Mouse (Mus musculus) hindbrain, embryonic 12.5 days (tissue): Measurements from ENCODE around the gene Cops9. TPM values are rescaled to one million over a fixed set of nuclear protein-coding genes. Genes with fewer than 3 reads are reported as not detected.

Source experiments
- ATAC-seq: fragments of 200-750 bp; cut with Nextera tagmentation; 2 replicates; pipeline ENCODE4 v1.8.0; 2017; ENCODE audit warnings: moderate TSS enrichment; ENCODE audit not compliant: low FRiP score
- H3K27ac ChIP-seq: fragments of 300-500 bp; sonication (generic); 2 replicates; pipeline ENCODE4 v1.5.1; 2016; ENCODE audit warnings: mild to moderate bottlenecking
- H3K27me3 ChIP-seq: fragments of 300-500 bp; sonication (generic); 2 replicates; pipeline ENCODE4 v1.6.1; 2016; ENCODE audit warnings: mild to moderate bottlenecking
- H3K36me3 ChIP-seq: fragments of 300-500 bp; sonication (generic); 2 replicates; pipeline ENCODE4 v1.6.1; 2016; ENCODE audit warnings: mild to moderate bottlenecking
- H3K4me1 ChIP-seq: fragments of 300-500 bp; sonication (generic); 2 replicates; pipeline ENCODE4 v1.6.1; 2016
- H3K4me2 ChIP-seq: fragments of 300-500 bp; sonication (generic); replicated peaks from 2 replicates; pipeline ENCODE4 v1.6.1; 2016; ENCODE audit warnings: mild to moderate bottlenecking
- H3K4me3 ChIP-seq: fragments of 300-500 bp; sonication (generic); 2 replicates; pipeline ENCODE4 v1.5.1; 2016; ENCODE audit warnings: mild to moderate bottlenecking
- H3K9ac ChIP-seq: fragments of 300-500 bp; sonication (generic); 2 replicates; pipeline ENCODE4 v1.6.1; 2016; ENCODE audit warnings: mild to moderate bottlenecking, moderate library complexity
- H3K9me3 ChIP-seq: fragments of 300-500 bp; sonication (generic); replicated peaks from 2 replicates; pipeline ENCODE4 v1.6.1; 2016; ENCODE audit warnings: mild to moderate bottlenecking
- WGBS: fragments of 180-500 bp; shearing (Covaris S2); methylation state at CpG from one replicate; pipeline ENCODE4 v1.1.7; 2016; 5-methylcytosine and 5-hydroxymethylcytosine counted together
- polyA plus RNA-seq: library from polyadenylated mRNA; unstranded; fragments of >200 nt; fragmentation: Nextera tagmentation; extraction: Ambion mirVana; gene quantifications from 2 replicates; pipeline ENCODE4 v1.2.1, GENCODE M21; 2016

Cops9 gene
- polyA plus RNA-seq, 1 experiment from 2014 or later = 394 TPM

DNA sequence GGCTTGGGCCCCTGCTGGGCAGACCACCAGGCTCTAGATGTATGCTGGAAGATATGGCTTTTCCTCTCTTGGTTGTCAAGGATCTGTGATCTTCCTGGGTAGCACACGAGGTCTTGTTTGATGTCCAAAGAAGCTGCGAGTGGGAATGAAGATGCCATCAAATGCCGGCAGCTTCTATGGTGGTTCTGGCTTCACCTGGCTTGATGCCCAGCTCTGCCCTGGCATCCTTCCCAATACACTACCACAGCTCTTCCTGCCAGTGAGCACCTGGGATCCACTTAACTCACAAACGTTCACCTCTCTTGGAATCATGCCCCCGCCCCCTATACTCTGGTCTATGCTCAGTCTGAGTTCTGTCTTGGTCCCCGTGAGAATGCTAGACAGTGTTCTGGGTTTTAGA lies 25.3 kb upstream of the Cops9 start:
- Histone ChIP-seq H3K9ac (no peak overlapping the region), H3K4me1 (no peaks in the 10 kb centered on the region), H3K36me3 (no peaks in the 10 kb centered on the region), H3K4me2 (no peak overlapping the region), H3K27me3 (peaks cover 8% of the 10 kb centered on the region), H3K4me3 (no peak overlapping the region), H3K9me3 (no peaks in the 10 kb centered on the region), H3K27ac (no peak overlapping the region)
- ATAC-seq = no peak
- 85% methylated on average over 6 of the region's 6 CpGs for WGBS

DNA sequence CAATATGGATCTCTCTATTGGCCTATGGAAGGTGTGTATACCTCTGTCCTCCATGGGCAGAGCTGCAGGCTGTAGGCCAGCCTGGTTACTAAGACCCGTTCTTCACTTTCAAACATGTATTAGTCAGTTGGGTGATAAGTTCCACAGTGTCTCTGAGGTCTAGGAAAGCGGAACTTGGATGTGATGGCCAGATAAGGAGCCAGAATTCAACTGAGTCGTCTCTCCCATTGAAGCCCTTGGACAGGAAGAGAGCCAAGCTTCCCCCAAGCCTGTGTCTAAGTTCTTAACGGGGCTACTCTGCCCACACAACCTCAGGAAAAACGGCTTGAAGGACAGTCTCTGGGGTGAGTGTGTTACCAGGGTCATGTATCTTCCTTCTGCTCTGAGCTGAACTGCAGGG lies 17.6 kb upstream of the Cops9 start:
- Histone ChIP-seq H3K4me2 (no peak overlapping the region), H3K4me1 (no peaks in the 10 kb centered on the region), H3K9ac (no peak overlapping the region), H3K27ac (no peak overlapping the region), H3K36me3 (no peaks in the 10 kb centered on the region), H3K4me3 (no peak overlapping the region), H3K9me3 (no peaks in the 10 kb centered on the region), H3K27me3 (no peaks in the 10 kb centered on the region)
- ATAC-seq = no peak
- WGBS = 72% methylated on average over 5 of the region's 5 CpGs

DNA sequence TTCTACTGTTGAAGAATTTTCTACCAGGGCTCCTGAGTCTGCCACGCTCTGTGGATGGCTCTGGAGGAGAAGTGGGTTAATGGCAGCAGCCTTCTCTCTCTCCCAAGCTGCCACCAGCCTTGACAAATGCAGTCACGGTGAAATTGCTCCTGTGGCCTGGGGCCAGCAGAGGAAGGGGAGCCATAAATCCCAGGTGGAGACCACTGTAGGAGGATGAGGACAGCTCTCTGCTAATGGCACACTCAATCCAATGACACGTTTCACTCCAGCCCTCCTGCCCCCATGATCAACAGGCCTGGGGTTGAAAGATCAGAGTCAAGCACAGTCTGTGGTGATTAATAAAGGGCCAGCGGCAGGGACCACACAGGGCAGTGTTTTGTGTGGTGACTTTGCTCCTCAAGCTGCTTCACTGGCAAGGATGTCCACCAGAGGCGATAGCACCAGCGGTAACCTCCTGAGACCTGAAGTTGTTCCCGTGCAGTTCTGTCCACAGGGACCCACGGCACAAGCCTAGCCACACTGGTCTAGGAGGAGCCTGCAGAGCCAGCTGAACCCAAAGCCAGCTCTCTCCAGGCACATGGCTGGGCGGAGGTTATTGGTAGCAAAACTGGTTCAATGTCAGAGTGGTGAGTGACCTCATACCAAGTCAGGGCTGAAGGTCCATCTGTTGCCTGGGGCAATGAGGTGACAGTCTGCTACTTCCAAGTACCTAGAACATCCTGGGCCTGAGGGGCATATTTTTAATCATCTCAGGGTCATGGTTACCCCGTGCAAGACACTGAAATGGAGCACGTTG lies 15.4 kb upstream of the Cops9 start:
- H3K4me3 ChIP-seq = no peak overlapping the region
- H3K9ac ChIP-seq = no peak overlapping the region
- WGBS = 78% methylated on average over 11 of the region's 11 CpGs
- 0 out of 2 replicates have a peak, but pooled peaks have one; percentile 19 for ATAC-seq
- H3K4me1 ChIP-seq = no peaks in the 10 kb centered on the region
- no peaks in the 10 kb centered on the region for H3K27me3 ChIP-seq
- H3K36me3 ChIP-seq = no peaks in the 10 kb centered on the region
- H3K9me3 ChIP-seq = no peaks in the 10 kb centered on the region
- no peak overlapping the region for H3K4me2 ChIP-seq
- no peak overlapping the region for H3K27ac ChIP-seq

DNA sequence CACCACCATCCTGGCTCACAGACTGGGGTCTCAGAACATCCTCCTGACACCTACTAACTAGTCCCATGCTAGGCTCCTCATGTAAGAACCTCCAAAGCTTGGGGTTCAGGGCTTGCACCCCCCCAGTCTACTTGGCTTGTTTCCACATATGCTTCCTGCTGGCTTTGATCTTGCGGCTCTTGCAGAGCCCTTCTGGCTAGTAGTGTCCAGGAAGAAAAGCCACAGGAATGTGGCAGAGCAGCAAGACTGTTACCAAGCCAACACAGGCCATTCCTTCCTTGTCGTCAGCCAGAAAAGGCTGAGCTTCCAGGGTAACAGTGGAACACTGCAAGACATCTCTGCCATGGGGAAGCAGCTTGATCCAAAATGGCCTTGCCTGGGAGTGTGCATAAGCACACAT lies 12.9 kb upstream of the Cops9 start:
- Histone ChIP-seq H3K36me3 (no peaks in the 10 kb centered on the region), H3K27me3 (no peaks in the 10 kb centered on the region), H3K9me3 (no peaks in the 10 kb centered on the region), H3K9ac (no peak overlapping the region), H3K4me3 (no peak overlapping the region), H3K27ac (no peak overlapping the region), H3K4me1 (no peaks in the 10 kb centered on the region), H3K4me2 (no peak overlapping the region)
- ATAC-seq = no peak
- WGBS = 67% methylated on average over 2 of the region's 2 CpGs

DNA sequence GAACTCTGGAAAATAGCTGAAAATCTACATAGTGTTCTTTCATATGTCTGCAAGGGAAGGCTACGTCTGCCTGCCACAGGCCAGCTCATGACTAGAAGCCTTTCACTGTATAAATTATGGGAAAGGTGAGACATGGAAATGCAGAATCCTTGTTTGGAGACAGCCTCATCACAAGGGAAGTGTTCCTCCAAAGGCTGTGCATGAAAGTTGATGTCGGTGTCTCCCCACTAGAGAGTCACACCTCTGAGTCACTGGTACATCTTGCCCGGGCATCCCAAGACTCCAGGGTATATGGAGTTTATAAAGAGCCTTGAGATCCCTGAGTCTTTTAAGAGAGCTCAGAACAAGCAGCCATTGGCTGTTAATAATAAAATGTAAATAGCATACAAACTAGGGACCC lies 11.4 kb upstream of the Cops9 start:
- WGBS = 88% methylated on average over 3 of the region's 3 CpGs
- Histone ChIP-seq H3K4me2 (no peak overlapping the region), H3K27me3 (no peaks in the 10 kb centered on the region), H3K9me3 (no peaks in the 10 kb centered on the region), H3K4me3 (no peak overlapping the region), H3K36me3 (no peaks in the 10 kb centered on the region), H3K4me1 (no peaks in the 10 kb centered on the region), H3K9ac (no peak overlapping the region), H3K27ac (no peak overlapping the region)
- no peak for ATAC-seq

DNA sequence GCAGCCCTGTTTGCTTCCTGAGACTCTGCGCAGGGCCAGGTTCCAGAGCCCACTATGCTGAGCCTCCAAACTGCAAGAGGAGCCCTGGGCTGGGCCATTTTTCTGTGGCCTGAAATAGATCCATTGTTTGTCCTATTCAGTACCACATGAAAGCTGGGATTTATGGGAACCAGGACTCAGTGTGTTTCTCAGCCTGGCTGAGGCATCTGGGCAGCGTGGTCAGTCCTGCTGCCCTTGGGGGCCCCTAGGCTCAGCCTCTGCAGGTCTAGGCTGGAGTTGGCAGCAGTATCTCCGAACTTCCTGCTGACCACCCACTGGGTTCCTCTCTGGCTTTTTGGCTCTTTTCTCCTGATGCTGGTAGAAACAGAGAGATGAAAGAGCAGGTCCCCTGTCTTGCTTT lies 9.7 kb upstream of the Cops9 start:
- Histone ChIP-seq H3K4me1 (no peaks in the 10 kb centered on the region), H3K27me3 (peaks cover 2% of the 10 kb centered on the region; the same call in 1 of the 2 replicates), H3K36me3 (no peaks in the 10 kb centered on the region), H3K9me3 (no peaks in the 10 kb centered on the region), H3K4me3 (no peak overlapping the region), H3K4me2 (no peak overlapping the region), H3K27ac (no peak overlapping the region), H3K9ac (no peak overlapping the region)
- no peak for ATAC-seq
- WGBS = 66% methylated on average over 3 of the region's 3 CpGs

DNA sequence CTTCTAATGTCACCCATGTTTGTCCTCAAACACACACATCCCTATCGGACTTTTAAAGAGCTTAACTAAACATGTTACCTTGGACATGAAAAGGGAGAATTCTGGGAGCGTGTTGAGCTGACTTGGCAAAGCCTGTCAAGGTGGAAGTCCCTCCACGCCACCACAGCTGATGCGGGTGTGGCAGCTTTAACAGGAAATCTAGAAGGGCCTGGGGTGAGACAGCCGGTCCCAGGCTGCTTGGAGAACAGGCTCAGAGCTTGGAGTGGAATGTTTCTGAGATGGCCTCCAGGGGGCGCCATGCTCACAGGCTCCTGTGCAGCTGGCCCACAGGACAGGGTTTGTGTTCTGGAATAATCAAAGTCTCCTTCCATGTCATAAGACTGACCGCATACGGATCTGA lies 6.9 kb upstream of the Cops9 start, which contains the start of gene Otos:
Gene Otos, minus strand, starts transcription at position 169 of the 400 bp plus-strand sequence.
- H3K9ac ChIP-seq = no peak within 1 kb of the TSS
- WGBS = 31% methylated on average over 8 of the region's 8 CpGs
- H3K4me1 ChIP-seq = no peaks in the 10 kb centered on the region
- H3K9me3 ChIP-seq = no peaks in the 10 kb centered on the region
- peak; percentile 38 for ATAC-seq
- no peak within 1 kb of the TSS; the same call in 1 of the 2 replicates for H3K4me2 ChIP-seq
- H3K36me3 ChIP-seq = no peaks in the 10 kb centered on the region
- no peak within 1 kb of the TSS for H3K4me3 ChIP-seq
- H3K27ac ChIP-seq = no peak within 1 kb of the TSS
- peaks cover 9% of the 10 kb centered on the region; the same call in 1 of the 2 replicates for H3K27me3 ChIP-seq

DNA sequence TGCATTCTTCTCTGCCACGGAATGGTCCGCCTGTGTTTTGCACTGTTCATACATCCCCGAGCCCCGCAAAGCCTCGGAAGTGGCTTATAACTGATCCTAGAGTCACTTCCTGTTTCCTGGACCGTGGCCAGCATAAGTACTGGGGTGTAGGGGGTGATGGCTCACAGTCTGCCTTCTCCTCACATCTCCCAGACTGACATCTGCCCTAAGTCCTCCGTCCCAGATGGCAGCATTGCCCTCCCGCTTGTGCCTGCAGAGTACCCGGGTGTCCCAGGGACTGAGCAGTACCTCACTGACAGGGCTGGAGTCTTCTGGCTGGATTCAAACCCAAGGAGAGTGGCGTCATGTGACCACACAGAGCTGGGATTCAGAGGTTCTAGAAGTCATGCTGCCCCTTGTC lies 6.4 kb upstream of the Cops9 start:
- Histone ChIP-seq H3K4me2 (no peak overlapping the region; the same call in 1 of the 2 replicates), H3K36me3 (no peaks in the 10 kb centered on the region), H3K9me3 (no peaks in the 10 kb centered on the region), H3K4me3 (no peak overlapping the region), H3K4me1 (no peaks in the 10 kb centered on the region), H3K27ac (no peak overlapping the region), H3K9ac (no peak overlapping the region), H3K27me3 (peaks cover 9% of the 10 kb centered on the region; the same call in 1 of the 2 replicates)
- 53% methylated on average over 10 of the region's 10 CpGs for WGBS
- ATAC-seq = peak; percentile 11; the same call in 1 of the 2 replicates

DNA sequence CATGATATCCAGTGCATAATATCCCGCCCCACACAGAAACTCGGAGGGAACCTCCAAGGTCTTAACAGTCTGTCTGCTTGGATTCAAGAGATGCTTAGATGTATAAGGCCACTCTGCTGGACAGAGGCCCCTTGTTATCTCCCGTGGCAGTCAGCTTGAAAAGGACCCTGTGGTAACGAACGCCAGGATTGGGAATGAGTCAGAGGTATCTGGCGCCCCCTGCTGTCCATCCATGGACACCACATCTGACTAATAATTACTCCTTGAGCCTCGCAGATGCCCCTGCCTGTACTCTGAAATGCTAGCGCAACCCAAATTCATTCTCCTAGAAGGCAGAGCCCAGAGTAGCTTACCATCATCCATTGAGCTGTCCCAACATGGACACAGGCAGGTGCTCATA lies 6.0 kb upstream of the Cops9 start:
- 7% methylated on average over 8 of the region's 8 CpGs for WGBS

DNA sequence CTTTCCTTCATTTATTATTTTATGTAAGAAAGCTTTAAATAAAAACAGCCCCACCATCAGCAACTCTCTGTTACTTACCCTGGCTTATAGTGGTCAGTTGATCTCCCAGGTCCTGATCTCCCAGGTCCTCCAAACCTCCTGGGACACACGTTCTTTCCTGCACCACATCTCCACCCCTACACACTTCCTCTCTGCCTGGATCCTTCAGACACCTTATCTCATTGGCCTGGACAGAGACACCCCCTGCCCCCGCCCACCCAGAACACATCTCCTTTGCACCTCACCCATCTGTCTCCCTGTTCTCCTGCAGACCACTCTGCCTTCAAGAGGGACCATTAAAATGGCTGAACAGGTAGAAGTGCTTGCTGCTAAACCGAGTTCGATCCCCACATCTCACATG lies 5.2 kb upstream of the Cops9 start:
- ATAC-seq = no peak
- WGBS = 81% methylated on average over 4 of the region's 4 CpGs
- Histone ChIP-seq H3K9me3 (no peaks in the 10 kb centered on the region), H3K4me2 (no peak overlapping the region), H3K27ac (no peak overlapping the region), H3K4me1 (peaks cover 7% of the 10 kb centered on the region; the same call in 1 of the 2 replicates), H3K9ac (no peak overlapping the region), H3K4me3 (no peak overlapping the region), H3K36me3 (no peaks in the 10 kb centered on the region), H3K27me3 (peaks cover 9% of the 10 kb centered on the region; the same call in 1 of the 2 replicates)

More for the DNA sequence above, 6.0 kb upstream of the Cops9 start:
- H3K27ac ChIP-seq = no peak overlapping the region
- peaks cover 9% of the 10 kb centered on the region; the same call in 1 of the 2 replicates for H3K27me3 ChIP-seq
- H3K36me3 ChIP-seq = no peaks in the 10 kb centered on the region
- H3K4me3 ChIP-seq = no peak overlapping the region
- ATAC-seq = peak; percentile 39
- no peak overlapping the region; the same call in 1 of the 2 replicates for H3K4me2 ChIP-seq
- H3K9me3 ChIP-seq = no peaks in the 10 kb centered on the region
- H3K9ac ChIP-seq = no peak overlapping the region
- H3K4me1 ChIP-seq = no peaks in the 10 kb centered on the region

DNA sequence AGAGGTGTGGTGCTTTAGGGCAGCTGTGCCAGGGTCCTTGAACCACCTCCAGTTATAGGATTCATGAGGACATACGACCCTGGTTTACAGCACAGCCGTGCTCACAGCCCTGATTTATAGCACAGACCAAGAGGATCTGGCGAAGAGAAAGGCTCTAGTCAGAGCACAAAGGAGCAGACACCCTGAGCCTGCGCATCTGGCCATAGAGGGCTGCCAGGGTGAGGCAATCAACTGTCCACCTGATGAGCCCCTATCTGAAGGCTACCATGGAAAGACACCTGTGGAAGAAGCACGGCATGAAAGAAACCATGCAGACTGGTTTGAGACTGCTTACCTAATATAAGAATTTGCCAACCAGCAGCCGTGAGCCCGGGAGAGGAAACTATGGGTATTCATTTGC lies 4.8 kb upstream of the Cops9 start:
- ATAC-seq = no peak
- H3K9me3 ChIP-seq = no peaks in the 10 kb centered on the region
- H3K9ac ChIP-seq = no peak overlapping the region
- WGBS = 83% methylated on average over 7 of the region's 7 CpGs
- H3K27me3 ChIP-seq = peaks cover 9% of the 10 kb centered on the region; the same call in 1 of the 2 replicates
- H3K4me3 ChIP-seq = no peak overlapping the region
- H3K36me3 ChIP-seq = no peaks in the 10 kb centered on the region
- peaks cover 7% of the 10 kb centered on the region; the same call in 1 of the 2 replicates for H3K4me1 ChIP-seq
- H3K4me2 ChIP-seq = no peak overlapping the region
- no peak overlapping the region for H3K27ac ChIP-seq

DNA sequence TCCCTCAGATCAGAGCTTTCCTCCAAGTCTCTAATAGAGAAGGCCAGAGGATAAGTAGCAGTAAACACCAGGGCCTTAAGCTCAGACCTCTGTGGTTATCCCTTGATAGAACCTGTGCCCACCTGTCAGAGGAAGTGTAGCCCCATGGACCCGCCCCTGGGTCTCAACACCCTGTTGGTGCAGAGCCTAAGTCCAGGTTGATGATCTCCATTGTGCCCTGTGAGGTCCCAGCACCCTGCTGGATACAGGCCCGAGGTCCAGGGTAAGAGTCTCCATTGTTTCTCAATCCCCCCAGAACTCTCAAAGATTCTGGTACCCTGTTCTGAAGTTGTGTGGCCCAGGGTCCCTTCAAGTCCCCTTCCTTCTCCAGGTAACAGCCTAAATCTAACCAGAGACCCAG lies 4.3 kb upstream of the Cops9 start:
- ATAC-seq = no peak
- H3K9ac ChIP-seq = no peak overlapping the region
- no peak overlapping the region for H3K4me2 ChIP-seq
- no peaks in the 10 kb centered on the region for H3K9me3 ChIP-seq
- no peak overlapping the region for H3K27ac ChIP-seq
- peaks cover 9% of the 10 kb centered on the region for H3K4me1 ChIP-seq
- WGBS = 52% methylated on average over 2 of the region's 2 CpGs
- H3K36me3 ChIP-seq = no peaks in the 10 kb centered on the region
- no peak overlapping the region for H3K4me3 ChIP-seq
- H3K27me3 ChIP-seq = peaks cover 9% of the 10 kb centered on the region; the same call in 1 of the 2 replicates

DNA sequence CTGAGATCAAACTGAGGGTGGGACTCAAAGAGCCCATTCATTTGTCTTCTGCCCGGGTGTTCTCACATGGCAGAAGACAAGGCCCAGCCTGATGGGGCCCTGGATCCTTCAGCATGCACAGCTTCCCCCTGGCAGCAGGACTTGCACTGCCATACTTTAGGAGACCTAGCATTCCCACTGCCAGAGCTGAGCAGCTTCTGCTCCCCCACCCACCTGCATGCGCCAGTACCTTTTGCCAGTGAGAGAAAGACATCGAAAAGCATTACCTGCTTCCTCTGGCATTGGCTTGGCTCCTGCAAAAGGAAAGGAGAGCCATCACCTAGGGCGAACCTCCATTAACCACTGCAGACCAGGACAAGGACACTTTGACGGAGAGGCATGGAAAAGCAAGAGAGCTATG lies 3.1 kb upstream of the Cops9 start:
- ATAC-seq = no peak
- Histone ChIP-seq H3K36me3 (no peaks in the 10 kb centered on the region), H3K27ac (no peak overlapping the region), H3K4me2 (no peak overlapping the region), H3K4me1 (peaks cover 21% of the 10 kb centered on the region), H3K27me3 (peaks cover 9% of the 10 kb centered on the region; the same call in 1 of the 2 replicates), H3K9ac (no peak overlapping the region), H3K9me3 (no peaks in the 10 kb centered on the region), H3K4me3 (no peak overlapping the region)
- 80% methylated on average over 5 of the region's 5 CpGs for WGBS
